Comparison of ENCODE assay signal across 8 mouse cellular contexts in genomic region chr17:87671890-87672660, GRCm38 (mm10). TPM values are rescaled to one million over a fixed set of nuclear protein-coding genes. Genes with fewer than 3 reads are reported as not detected.
DNase-seq lines count a peak whose midpoint lies in the region; ATAC-seq and TF ChIP-seq lines count a peak whose summit lies in the region.

Gene Msh2 (plus strand): TSS chr17:87672330.

- peaks cover 8% of the 10 kb centered on the region for H3K4me1 ChIP-seq in cortical plate, adult 2 months (ENCODE audit: control insufficient read depth, insufficient read depth, low read length)
- H3K4me1 ChIP-seq in megakaryocyte, embryonic 14.5 days = peaks cover 24% of the 10 kb centered on the region

- no peak within 1 kb of the TSS for H3K27ac ChIP-seq in cortical plate, adult 2 months (ENCODE audit: insufficient read depth, low read length)

- peak; percentile 86 for TF ChIP-seq POLR2A in cortical plate, adult 2 months (IDR thresholded peaks at IDR 0.05; ENCODE audit: extremely low read depth, insufficient read depth, low read length)

- no peaks in the 10 kb centered on the region for H3K27me3 ChIP-seq in megakaryocyte, embryonic 14.5 days (replicated peaks)

- H3K9me3 ChIP-seq in megakaryocyte, embryonic 14.5 days = no peaks in the 10 kb centered on the region

- peak within 1 kb of the TSS; percentile 51 for H3K4me3 ChIP-seq in cortical plate, adult 2 months (ENCODE audit: insufficient read depth, low read length)
- H3K4me3 ChIP-seq in megakaryocyte, embryonic 14.5 days (replicated peaks) = peak within 1 kb of the TSS; percentile 97

- TF ChIP-seq CTCF in cortical plate, adult 2 months (IDR thresholded peaks at IDR 0.05; ENCODE audit: extremely low read depth, insufficient read depth, low read length) = no peak

- peak; percentile 96 for ATAC-seq in activated CD4-positive, CD25-positive, alpha-beta regulatory T cell, adult 4 months

- peak; percentile 96 to 97 for DNase-seq in gastrocnemius, adult 8-10 months (ENCODE audit: low spot score in 2 of 2)
- DNase-seq in hindlimb bud, embryonic 11.5 days (ENCODE audit: extremely low spot score, low read depth, low spot score) = peak; percentile 99
- DNase-seq in left cerebral cortex, adult 8-10 months (ENCODE audit: low spot score in 2 of 2) = peak; percentile 95 to 97
- DNase-seq in right cerebral cortex, postnatal 10 days (ENCODE audit: low spot score in 2 of 2) = peak; percentile 98 to 99
- peak; percentile 96 for DNase-seq in urinary bladder, postnatal 25 days (ENCODE audit: low spot score)

- peaks cover 9% of the 10 kb centered on the region for H3K36me3 ChIP-seq in megakaryocyte, embryonic 14.5 days (replicated peaks; ENCODE audit: low read length)

RNA-seq across cellular contexts. Expression of gene Msh2, which starts in this region (rescaled TPM):
- 10 to 100 TPM; 41.3 to 43.5 TPM for polyA plus RNA-seq in activated CD4-positive, CD25-positive, alpha-beta regulatory T cell, adult 4 months (2017; shearing (Covaris generic))
- polyA plus RNA-seq in cortical plate, adult 2 months (2012; rRNA removed) = 18.2 and 20.1 TPM in 2 replicates
- 10 to 100 TPM in 3 of 4 experiments, 1 to 10 TPM in 1; 9.7 to 14.3 (median 12.0) TPM for total RNA-seq in gastrocnemius, adult 8-10 months (2022)
- total RNA-seq in left cerebral cortex, adult 8-10 months (2022) = 10 to 100 TPM; 32.0 to 39.4 (median 35.4) TPM
- polyA plus RNA-seq in megakaryocyte, embryonic 14.5 days (2012; ENCODE audit: insufficient read depth, low replicate concordance) = 3.6 TPM in 1 of 2 replicates, not detected in the other
